Mouse (Mus musculus) heart, postnatal 4 days (tissue): ENCODE measurements at regions not wholly inside any gene's neighbourhood (a gene's known extent, or its start where the extent isn't known, plus 50 kb on each side); places are given as distances from the start of the nearest gene placed in this dataset.
"Not testable (repeated sequence)": the region's sequence is repeated elsewhere in the genome, so short reads cannot be mapped to it uniquely, and the experiment has no call there.

ENCODE experiments used
- DNase-seq: peaks from one replicate; pipeline ENCODE4 v3.0.0; 2021

GRCm38 (mm10) chr12:8410410-8411341 is 89.1 kb downstream of the Rhob start:
- DNase-seq = no peak

GRCm38 (mm10) chr12:8402084-8402483 is 88.9 kb downstream of the Hs1bp3 start:
- no peak for DNase-seq

DNA sequence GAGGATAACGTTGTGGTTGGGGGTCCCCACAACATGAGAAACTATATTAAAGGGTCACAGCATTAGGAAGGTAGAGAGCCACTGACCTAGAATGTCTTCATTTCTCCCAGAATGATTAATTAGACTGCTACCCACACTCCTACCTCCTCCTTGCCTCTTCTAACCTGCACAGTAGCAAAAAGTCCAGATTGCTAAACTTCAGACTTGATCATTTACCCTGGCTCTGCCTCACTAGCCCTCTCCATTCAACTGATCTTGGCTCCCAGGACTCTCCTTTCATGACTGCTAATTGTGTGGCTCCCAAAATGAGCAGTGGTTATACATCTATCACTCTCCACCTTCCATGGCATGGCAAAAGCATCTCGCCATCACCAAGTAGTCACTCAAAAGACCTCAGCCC is 88.1 kb downstream of the Hs1bp3 start:
- DNase-seq = no peak

DNA sequence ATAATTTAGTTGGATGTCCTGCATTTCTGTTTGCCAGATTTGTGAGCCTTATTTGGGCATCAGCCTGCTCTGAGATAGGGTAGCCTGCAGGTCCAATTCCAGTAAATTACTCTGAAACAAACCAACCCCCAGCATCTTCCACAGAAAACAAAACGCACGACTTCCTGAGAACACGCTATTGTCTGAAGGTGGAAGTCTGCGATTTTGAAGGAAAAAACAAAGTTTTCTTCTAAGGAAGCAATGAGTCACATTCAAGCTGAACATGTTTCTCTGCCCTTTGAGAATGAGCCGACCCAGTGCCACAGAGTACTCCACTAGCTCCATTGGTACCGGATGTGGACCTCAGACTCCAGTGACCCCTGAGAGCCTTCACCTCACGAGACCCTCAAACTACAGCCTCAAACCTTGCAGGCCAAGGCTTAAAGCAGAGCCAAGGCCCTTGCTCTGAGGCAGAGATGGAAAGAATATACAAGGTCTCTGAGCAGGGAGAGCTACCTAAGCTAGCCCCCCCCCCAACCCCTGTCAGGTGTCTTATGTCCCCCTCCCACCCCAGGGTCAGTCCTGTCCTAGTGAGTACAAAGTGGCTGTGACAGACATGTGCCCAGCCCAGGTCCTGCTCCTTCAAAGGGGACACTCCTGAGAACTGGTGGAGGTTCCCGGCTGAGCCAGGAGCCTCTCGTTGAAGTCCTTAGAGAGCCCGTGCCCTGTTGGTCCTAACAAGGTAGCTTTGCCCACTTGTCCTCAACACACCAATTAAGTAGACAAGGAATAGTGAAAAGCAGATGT is 87.3 kb downstream of the Hs1bp3 start:
- DNase-seq = no peak

DNA sequence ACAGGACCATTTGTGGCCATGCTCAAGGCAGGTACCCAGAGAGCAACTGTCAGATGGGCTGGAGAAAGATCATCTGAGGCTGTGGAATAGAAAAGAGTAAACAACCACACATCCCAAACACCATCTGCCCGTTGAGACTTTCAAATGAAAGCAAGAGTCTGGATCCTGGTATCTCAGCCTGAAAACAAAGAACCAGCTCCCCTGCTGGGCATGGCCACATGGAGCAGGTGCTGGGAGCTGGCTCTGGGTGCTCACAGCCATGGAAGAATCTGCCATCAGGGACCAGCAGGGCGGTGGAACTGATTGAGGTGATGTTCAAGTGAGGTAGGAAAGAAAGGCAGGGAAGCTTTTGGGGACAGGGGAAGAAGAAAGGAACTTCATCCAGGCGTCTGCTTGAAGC is 85.6 kb downstream of the Hs1bp3 start:
- DNase-seq = no peak

DNA sequence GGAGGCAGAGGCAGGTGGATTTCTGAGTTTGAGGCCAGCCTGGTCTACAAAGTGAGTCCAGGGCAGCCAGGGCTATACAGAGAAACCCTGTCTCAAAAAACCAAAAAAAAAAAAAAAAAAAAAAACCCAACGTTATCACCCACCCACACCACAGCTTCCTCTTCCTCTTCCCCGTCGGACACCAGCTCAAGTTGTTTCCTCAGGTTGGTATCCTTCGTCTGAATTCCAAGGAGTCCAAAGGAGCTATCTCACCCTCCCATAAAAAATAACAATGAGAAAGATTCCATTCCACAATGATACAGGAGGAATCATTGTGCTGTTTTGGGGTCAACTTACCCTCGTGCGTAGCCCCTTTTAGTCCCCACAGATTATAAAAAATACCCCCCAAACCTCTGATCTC is 83.2 kb downstream of the Hs1bp3 start:
- not testable (repeated sequence) for DNase-seq

DNA sequence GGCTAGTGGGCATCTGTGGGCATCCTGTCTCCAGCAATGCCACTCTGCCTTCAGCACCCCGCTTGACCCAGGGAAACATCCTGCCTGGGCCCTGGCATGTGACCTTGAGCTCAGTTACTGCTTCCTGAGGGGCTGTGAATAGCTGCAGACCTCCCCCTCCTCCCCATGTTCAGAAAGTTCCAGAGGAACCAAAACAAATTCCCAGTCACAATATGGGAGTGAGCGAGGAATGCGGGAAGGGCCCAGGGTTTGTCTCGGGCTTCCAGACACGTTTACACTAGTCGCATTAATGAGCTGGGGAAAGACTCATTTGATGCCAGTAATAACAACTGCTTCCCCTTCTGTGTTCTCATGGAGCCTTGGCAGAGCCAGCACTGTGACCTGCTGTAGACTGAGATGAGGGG is 81.7 kb downstream of the Hs1bp3 start:
- peak; percentile 47 for DNase-seq

DNA sequence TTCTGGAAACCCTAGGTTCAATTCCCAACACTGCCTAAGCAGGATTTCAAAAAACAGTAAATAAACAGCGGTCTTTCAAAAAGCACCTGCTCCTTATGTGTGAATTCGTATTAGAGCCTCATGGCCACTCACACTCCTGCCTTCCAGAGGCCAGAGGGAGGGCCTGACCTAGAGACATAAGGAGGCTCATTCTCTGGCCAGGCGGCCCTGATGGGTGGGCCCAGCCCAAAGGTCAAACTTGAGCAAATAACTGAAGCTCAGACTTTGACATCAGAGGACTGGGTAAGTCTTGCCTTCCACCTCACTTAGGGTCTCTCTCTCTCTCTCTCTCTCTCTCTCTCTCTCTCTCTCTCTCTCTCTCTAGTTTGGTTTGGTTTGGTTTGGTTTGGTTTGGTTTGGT is 80.7 kb downstream of the Hs1bp3 start:
- no peak for DNase-seq
